Mouse (Mus musculus) hindbrain, embryonic 10.5 days (tissue): Measurements from ENCODE around the gene Lin7c. TPM values are rescaled to one million over a fixed set of nuclear protein-coding genes. Genes with fewer than 3 reads are reported as not detected.

Experiments
- DNase-seq: peaks from one replicate; pipeline ENCODE4 v3.0.0-alpha.2; 2017; ENCODE audit warnings: low spot score
- H3K27ac ChIP-seq: fragments of 300-500 bp; sonication (generic); 2 replicates; pipeline ENCODE4 v1.5.1; 2016; ENCODE audit warnings: mild to moderate bottlenecking, moderate library complexity
- H3K27me3 ChIP-seq: fragments of 300-500 bp; sonication (generic); 2 replicates; pipeline ENCODE4 v1.6.1; 2016; ENCODE audit warnings: mild to moderate bottlenecking; ENCODE audit not compliant: poor library complexity, insufficient read depth, severe bottlenecking
- H3K36me3 ChIP-seq: fragments of 300-500 bp; sonication (generic); 2 replicates; pipeline ENCODE4 v1.6.1; 2016; ENCODE audit warnings: mild to moderate bottlenecking, moderate library complexity
- H3K4me1 ChIP-seq: fragments of 300-500 bp; sonication (generic); replicated peaks from 2 replicates; pipeline ENCODE4 v1.6.1; 2016; ENCODE audit warnings: mild to moderate bottlenecking
- H3K4me3 ChIP-seq: fragments of 300-500 bp; sonication (generic); 2 replicates; pipeline ENCODE4 v1.5.1; 2016; ENCODE audit warnings: mild to moderate bottlenecking, moderate library complexity
- H3K9me3 ChIP-seq: fragments of 300-500 bp; sonication (generic); 2 replicates; pipeline ENCODE4 v1.6.1; 2016; ENCODE audit warnings: mild to moderate bottlenecking, moderate library complexity
- WGBS: fragments of 180-500 bp; shearing (Covaris S2); methylation state at CpG from one replicate; pipeline ENCODE4 v1.1.7; 2016; 5-methylcytosine and 5-hydroxymethylcytosine counted together
- polyA plus RNA-seq: library from polyadenylated mRNA; unstranded; fragments of >200 nt; fragmentation: Nextera tagmentation; extraction: Ambion mirVana; gene quantifications from 2 replicates; pipeline ENCODE4 v1.2.1, GENCODE M21; 2016

Gene Lin7c
- polyA plus RNA-seq, 1 experiment from 2014 or later = 91.5 TPM

DNA sequence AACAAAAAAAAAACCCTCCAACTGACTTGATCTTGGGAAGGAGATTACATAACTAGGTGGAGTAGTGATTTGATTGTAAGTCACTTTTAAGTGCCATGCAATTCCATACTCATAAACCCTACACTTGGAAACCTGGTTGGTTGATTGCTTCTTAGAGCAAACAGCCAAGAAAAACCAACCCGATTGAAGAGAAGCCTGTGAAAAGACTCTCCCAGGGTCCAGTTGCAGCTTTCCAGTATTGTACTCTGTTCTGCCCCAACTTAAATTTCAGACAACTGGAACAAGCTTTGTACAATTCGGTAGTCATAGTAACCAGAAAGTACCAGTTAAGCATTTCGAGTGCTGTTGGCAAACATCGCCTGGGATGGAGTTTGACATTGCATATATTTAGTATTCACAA lies 818 bp downstream of the Lin7c start:
- H3K9me3 ChIP-seq = 0 out of 2 replicates have a peak, but pooled peaks cover 2% of the 10 kb centered on the region
- peaks cover 13% of the 10 kb centered on the region for H3K4me1 ChIP-seq
- H3K4me3 ChIP-seq = peak overlapping the region; percentile 94
- peaks cover 25% of the 10 kb centered on the region for H3K36me3 ChIP-seq
- DNase-seq = no peak
- peak overlapping the region; percentile 98 for H3K27ac ChIP-seq
- no peaks in the 10 kb centered on the region for H3K27me3 ChIP-seq
- 37% methylated on average over 4 of the region's 4 CpGs for whole genome bisulfite sequencing

DNA sequence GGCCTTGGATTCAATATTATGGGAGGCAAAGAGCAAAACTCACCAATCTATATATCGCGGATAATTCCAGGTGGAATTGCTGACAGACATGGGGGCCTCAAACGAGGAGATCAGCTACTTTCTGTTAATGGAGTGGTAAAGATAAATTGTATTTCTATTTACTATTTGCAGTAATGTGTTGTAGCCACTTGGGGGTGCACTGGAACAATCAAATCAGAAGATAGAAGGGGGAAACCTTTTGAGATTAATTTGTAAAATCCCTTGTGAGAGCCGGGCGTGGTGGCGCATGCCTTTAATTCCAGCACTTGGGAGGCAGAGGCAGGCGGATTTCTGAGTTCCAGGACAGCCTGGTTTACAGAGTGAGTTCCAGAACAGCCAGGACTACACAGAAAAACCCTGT lies 5.7 kb downstream of the Lin7c start:
- no peaks in the 10 kb centered on the region for H3K9me3 ChIP-seq
- no peaks in the 10 kb centered on the region for H3K27me3 ChIP-seq
- DNase-seq = no peak
- H3K27ac ChIP-seq = no peak overlapping the region
- H3K36me3 ChIP-seq = peaks cover 72% of the 10 kb centered on the region
- H3K4me1 ChIP-seq = peaks cover 13% of the 10 kb centered on the region
- no peak overlapping the region for H3K4me3 ChIP-seq
- 89% methylated on average over 7 of the region's 7 CpGs for WGBS

DNA sequence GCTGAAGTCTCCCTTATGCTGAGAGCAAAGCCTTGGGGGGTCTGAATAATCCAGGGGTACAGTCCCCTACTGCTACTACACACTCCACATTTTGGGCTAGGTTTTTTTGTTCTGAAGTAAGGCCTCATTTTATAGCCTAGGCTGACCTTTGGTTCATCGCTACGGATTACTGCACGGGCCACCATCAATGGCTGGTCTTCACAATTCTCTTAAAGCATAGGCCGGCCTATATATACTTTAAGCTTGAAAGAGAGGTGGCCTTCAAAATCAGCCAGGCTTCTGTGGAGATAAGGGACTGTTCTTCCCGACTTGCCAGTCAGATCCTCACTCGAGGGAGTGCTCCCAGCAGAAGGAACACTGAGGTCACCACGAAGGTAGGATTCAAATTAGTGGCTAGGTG lies 12.2 kb downstream of the Lin7c start:
- Histone ChIP-seq H3K4me1 (no peaks in the 10 kb centered on the region), H3K27ac (no peak overlapping the region), H3K9me3 (no peaks in the 10 kb centered on the region), H3K4me3 (no peak overlapping the region), H3K27me3 (no peaks in the 10 kb centered on the region), H3K36me3 (peaks cover 45% of the 10 kb centered on the region)
- DNase-seq = no peak
- WGBS = 81% methylated on average over 7 of the region's 7 CpGs

DNA sequence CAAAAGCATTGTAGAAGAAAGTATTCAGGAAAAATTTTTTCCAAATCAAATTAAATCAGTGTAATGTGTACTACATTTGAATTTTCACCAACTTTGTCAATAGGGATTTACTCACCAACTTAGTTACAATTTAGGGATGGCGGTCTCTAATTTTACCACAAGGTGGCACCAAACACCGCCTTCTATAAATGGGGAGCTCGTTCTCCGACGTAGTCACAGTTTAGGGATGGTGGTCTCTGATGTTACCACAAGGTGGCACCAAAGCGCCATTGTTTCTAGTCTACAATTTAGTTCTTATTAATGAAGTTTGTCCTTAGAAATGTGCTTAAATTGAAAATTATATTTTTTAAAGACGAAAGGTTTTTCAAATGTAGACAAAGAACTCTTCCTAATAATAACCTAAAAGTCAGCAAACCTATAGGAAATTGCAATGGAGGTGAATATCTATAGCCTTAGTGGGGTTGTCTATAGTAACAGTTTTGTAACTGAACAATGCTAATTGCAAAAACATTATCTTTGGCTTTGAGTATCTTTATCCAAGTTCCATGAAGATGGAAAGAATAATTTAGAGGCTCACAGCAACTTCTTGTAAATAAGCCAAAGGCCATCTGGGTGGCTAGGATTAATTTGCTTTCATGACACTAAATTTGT lies 13.6 kb downstream of the Lin7c start:
- Histone ChIP-seq H3K27ac (no peak overlapping the region), H3K36me3 (peaks cover 30% of the 10 kb centered on the region), H3K4me3 (no peak overlapping the region), H3K27me3 (no peaks in the 10 kb centered on the region), H3K9me3 (no peaks in the 10 kb centered on the region), H3K4me1 (no peaks in the 10 kb centered on the region)
- 2% methylated on average over 7 of the region's 7 CpGs for WGBS
- peak; percentile 78 for DNase-seq

DNA sequence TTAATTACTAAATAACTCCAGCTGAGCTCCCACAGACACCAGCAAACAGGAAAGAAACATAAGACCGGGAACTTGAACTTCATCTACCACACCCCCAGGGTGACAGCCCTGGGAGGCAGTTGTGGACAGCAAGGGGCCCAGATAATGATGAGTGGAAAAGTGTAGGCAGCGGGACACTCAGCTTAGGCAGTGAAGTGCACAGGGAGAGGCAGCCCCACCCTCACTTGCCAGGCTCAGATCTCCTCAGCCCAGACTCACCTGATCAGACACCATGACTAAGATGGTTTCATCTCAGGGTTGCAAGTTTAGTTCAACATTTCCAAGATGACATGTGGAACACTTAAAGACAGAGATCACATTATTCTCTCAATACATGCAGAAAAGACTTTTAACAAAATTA lies 18.5 kb downstream of the Lin7c start:
- 75% methylated on average over 2 of the region's 2 CpGs for WGBS
- no peak for DNase-seq
- Histone ChIP-seq H3K27ac (no peak overlapping the region), H3K27me3 (no peaks in the 10 kb centered on the region), H3K9me3 (peaks cover 5% of the 10 kb centered on the region; the same call in 1 of the 2 replicates), H3K36me3 (no peaks in the 10 kb centered on the region), H3K4me1 (no peaks in the 10 kb centered on the region), H3K4me3 (no peak overlapping the region)

DNA sequence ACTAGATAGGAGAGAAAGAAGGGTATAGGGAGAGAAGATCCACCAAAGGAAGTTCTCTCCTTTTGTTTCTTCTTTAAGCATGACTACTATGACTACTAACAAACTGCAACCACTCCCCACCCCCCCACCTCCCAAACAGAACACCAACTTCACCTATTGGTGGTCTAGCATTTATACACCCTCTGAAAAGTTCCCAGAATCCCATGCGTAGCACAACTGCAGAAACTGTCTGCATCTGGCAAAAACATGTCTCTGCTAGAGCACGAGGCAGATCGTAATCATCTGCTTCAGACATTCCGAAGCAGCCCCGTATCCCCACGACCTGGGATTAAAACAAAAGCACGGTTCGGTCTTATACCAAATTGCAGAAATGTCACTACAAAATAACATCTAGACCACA lies 21.6 kb downstream of the Lin7c start:
- Histone ChIP-seq H3K9me3 (peaks cover 5% of the 10 kb centered on the region; the same call in 1 of the 2 replicates), H3K27me3 (no peaks in the 10 kb centered on the region), H3K4me3 (no peak overlapping the region), H3K4me1 (peaks cover 7% of the 10 kb centered on the region), H3K36me3 (no peaks in the 10 kb centered on the region), H3K27ac (no peak overlapping the region)
- 92% methylated on average over 8 of the region's 8 CpGs for WGBS
- DNase-seq = no peak

DNA sequence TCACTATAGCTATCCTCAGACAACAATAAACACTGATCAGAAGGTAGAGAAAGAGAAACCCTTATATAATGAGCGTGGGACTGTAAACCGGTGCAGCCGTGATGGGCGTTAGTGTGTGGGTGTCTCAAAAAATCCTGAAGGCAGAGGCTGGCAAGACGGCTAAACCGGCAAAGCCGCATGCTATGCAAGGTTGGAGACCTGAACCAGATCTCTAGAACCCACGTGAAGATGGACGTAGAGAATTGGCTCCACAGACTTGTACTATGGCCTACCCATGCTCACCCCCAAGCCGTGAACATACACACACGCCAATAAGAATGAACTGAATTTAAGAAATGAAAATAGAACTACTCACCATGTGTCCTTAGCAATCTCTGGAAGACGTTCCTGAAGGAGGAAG lies 22.1 kb downstream of the Lin7c start:
- DNase-seq = no peak
- no peak overlapping the region for H3K4me3 ChIP-seq
- H3K36me3 ChIP-seq = no peaks in the 10 kb centered on the region
- no peak overlapping the region for H3K27ac ChIP-seq
- 85% methylated on average over 12 of the region's 12 CpGs for WGBS
- H3K9me3 ChIP-seq = peaks cover 5% of the 10 kb centered on the region; the same call in 1 of the 2 replicates
- H3K4me1 ChIP-seq = peaks cover 7% of the 10 kb centered on the region
- no peaks in the 10 kb centered on the region for H3K27me3 ChIP-seq

GRCm38 (mm10) chr2:109913241-109913640 lies 22.6 kb downstream of the Lin7c start:
- WGBS = 66% methylated on average over 8 of the region's 8 CpGs
- H3K4me1 ChIP-seq = peaks cover 7% of the 10 kb centered on the region
- H3K4me3 ChIP-seq = no peak overlapping the region
- peaks cover 5% of the 10 kb centered on the region; the same call in 1 of the 2 replicates for H3K9me3 ChIP-seq
- no peak for DNase-seq
- H3K36me3 ChIP-seq = no peaks in the 10 kb centered on the region
- no peak overlapping the region for H3K27ac ChIP-seq
- no peaks in the 10 kb centered on the region for H3K27me3 ChIP-seq

DNA sequence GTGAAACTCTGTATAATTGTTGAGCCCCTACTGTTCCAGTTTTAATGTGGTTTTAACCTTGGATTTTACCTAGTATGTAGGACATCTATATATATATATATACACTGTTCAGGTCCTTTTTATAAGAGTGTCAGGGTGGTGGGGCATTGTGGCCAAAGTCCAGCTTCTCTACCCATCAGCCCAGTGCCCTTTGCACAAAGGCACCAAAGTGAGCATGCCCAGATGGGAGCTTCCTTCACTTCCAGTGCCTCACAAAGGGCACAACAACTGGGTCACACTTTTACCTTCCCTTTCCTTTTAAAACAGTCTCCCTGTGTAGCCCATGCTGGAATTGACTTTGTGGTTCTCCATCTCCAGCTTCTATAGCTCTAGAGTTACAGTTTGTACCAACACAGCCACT lies 23.9 kb downstream of the Lin7c start:
- DNase-seq = no peak
- Histone ChIP-seq H3K9me3 (peaks cover 5% of the 10 kb centered on the region; the same call in 1 of the 2 replicates), H3K27me3 (no peaks in the 10 kb centered on the region), H3K27ac (no peak overlapping the region), H3K4me1 (peaks cover 20% of the 10 kb centered on the region), H3K4me3 (no peak overlapping the region), H3K36me3 (no peaks in the 10 kb centered on the region)

- Histone ChIP-seq H3K27me3 (no peaks in the 10 kb centered on the region), H3K36me3 (no peaks in the 10 kb centered on the region), H3K9me3 (no peaks in the 10 kb centered on the region; the same call in 1 of the 2 replicates), H3K27ac (peak overlapping the region; percentile 98), H3K4me3 (peak overlapping the region; percentile 94), H3K4me1 (peaks cover 41% of the 10 kb centered on the region)
- no peak for DNase-seq
- 1% methylated on average over 11 of the region's 11 CpGs for WGBS
Measured at GRCm38 (mm10) chr2:109916782-109917495, 26.3 kb downstream of the Lin7c start.

- peak; percentile 97 for DNase-seq
- Histone ChIP-seq H3K27ac (peak within 1 kb of the TSS; percentile 98), H3K4me3 (peak within 1 kb of the TSS; percentile 94), H3K4me1 (peaks cover 45% of the 10 kb centered on the region), H3K27me3 (no peaks in the 10 kb centered on the region), H3K36me3 (no peaks in the 10 kb centered on the region), H3K9me3 (no peaks in the 10 kb centered on the region)
- WGBS = under 1% methylated on average over 109 of the region's 111 CpGs
Measured at GRCm38 (mm10) chr2:109917496-109918413, 27.1 kb downstream of the Lin7c start, which contains the start of gene Lgr4. TSS of gene Lgr4 (plus strand) at chr2:109917647.

DNA sequence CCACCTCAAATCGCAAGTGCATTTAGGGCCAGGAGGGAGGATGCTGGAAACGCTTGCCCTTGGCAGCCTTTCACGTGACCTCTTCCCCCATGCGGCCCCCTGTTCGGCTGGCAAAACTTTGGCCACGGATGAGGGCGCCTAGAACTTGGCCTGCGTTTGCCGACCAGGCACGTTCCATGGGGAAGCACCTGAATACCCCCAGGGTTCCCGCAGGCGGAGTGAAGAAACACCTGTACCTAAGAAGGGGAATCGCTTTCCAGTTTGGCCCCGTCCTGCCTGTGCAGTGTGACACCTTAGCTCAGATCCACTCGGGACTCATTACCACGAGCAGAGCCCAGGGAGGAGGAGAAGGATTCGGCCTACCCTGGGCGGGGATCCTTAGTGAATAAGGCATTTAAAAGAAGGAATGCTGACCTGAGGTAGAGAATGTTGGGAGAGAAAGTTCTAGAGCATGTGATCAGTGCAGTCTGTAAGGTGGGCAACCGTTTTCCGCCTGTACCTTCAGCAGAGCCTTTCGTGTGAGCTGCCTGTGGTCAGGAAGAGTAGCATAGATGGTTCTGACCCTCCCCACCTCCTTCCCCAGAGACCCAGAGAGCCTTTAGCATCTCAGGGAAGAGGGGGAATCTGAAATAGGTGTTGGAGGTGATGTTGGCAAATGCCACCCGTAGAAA lies 28.1 kb downstream of the Lin7c start:
- H3K27ac ChIP-seq = peak overlapping the region; percentile 98

More for the DNA sequence above, 28.1 kb downstream of the Lin7c start:
- no peaks in the 10 kb centered on the region for H3K9me3 ChIP-seq
- H3K4me3 ChIP-seq = peak overlapping the region; percentile 94
- no peaks in the 10 kb centered on the region for H3K27me3 ChIP-seq
- 6% methylated on average over 22 of the region's 22 CpGs for WGBS
- no peaks in the 10 kb centered on the region for H3K36me3 ChIP-seq
- DNase-seq = peak; percentile 47
- peaks cover 54% of the 10 kb centered on the region for H3K4me1 ChIP-seq
